Mouse (Mus musculus) left cerebral cortex, adult 2 months (tissue): ENCODE results near the gene Tmprss12. TPM values are rescaled to one million over a fixed set of nuclear protein-coding genes. Genes with fewer than 3 reads are reported as not detected.
"Not testable (repeated sequence)": the region's sequence is repeated elsewhere in the genome, so short reads cannot be mapped to it uniquely, and the experiment has no call there.

ENCODE experiments used
- DNase-seq, 2 experiments: peaks; one replicate each; pipeline ENCODE4 v3.0.0; 2021 to 2022; ENCODE audit warnings: low spot score in 2 of 2, mixed read lengths in 1 of 2; ENCODE audit errors: extremely low spot score in 1 of 2
- H3K27ac ChIP-seq: fragments of 200-600 bp; 2 replicates; pipeline ENCODE4 v1.8.1; 2022
- H3K4me3 ChIP-seq: fragments of 200-600 bp; 2 replicates; pipeline ENCODE4 v1.8.1; 2022
- CTCF ChIP-seq: fragments of 200-600 bp; IDR thresholded peaks from 2 replicates; pipeline ENCODE4 v1.8.1; 2022; ENCODE audit warnings: antibody characterized with exemption, mild to moderate bottlenecking, moderate library complexity
- intact Hi-C: fragments of 180-260 bp; cut with DNase I; formaldehyde crosslinking; loops from one replicate; pipeline ENCODE4 v1.15.1; 2025
- total RNA-seq, 2 experiments: library from RNA; stranded (reverse); gene quantifications; 2 replicates each; pipeline ENCODE4 v1.2.3; 2021

Tmprss12 gene
- total RNA-seq, 2 experiments from 2014 or later: not detected

- Histone ChIP-seq H3K4me3 (no peak overlapping the region), H3K27ac (no peak overlapping the region)
- TF ChIP-seq CTCF: no peak
- DNase-seq: no peak
- intact Hi-C loops: no loop called here
Measured at GRCm38 (mm10) chr15:100258646-100259425, 21.8 kb upstream of the Tmprss12 start.

GRCm38 (mm10) chr15:100260351-100260750 lies 20.3 kb upstream of the Tmprss12 start:
- H3K4me3 ChIP-seq, DNase-seq, H3K27ac ChIP-seq: not testable (repeated sequence)
- intact Hi-C loops: loop anchor here (5.0 kb wide), 1 partner anchor 197 kb away; no protein-coding TSS in a partner anchor

- intact Hi-C loops: loop anchor here (2.0 to 5.0 kb wide), 2 partner anchors 111 to 194 kb away; no protein-coding TSS in a partner anchor
- Histone ChIP-seq H3K27ac (no peak overlapping the region), H3K4me3 (no peak overlapping the region)
- TF ChIP-seq CTCF: peak; percentile 62
- no peak for DNase-seq
Measured at GRCm38 (mm10) chr15:100263246-100263905, 17.3 kb upstream of the Tmprss12 start.

GRCm38 (mm10) chr15:100265586-100266325 lies 14.9 kb upstream of the Tmprss12 start:
- no peak for TF ChIP-seq CTCF
- no peak overlapping the region for H3K27ac ChIP-seq
- intact Hi-C loops: no loop called here
- H3K4me3 ChIP-seq: no peak overlapping the region
- no peak for DNase-seq

- intact Hi-C loops: no loop called here
- Histone ChIP-seq H3K27ac (no peak overlapping the region), H3K4me3 (no peak overlapping the region)
- DNase-seq: no peak
- no peak for TF ChIP-seq CTCF
Measured at GRCm38 (mm10) chr15:100268916-100269315, 11.7 kb upstream of the Tmprss12 start.

GRCm38 (mm10) chr15:100269776-100270175 lies 10.9 kb upstream of the Tmprss12 start:
- H3K27ac ChIP-seq: no peak overlapping the region
- H3K4me3 ChIP-seq: no peak overlapping the region
- DNase-seq: no peak
- TF ChIP-seq CTCF: no peak
- intact Hi-C loops: no loop called here

GRCm38 (mm10) chr15:100270609-100271008 lies 10.0 kb upstream of the Tmprss12 start:
- intact Hi-C loops, H3K27ac ChIP-seq, H3K4me3 ChIP-seq, DNase-seq: not testable (repeated sequence)

- intact Hi-C loops: no loop called here
- TF ChIP-seq CTCF: no peak
Measured at GRCm38 (mm10) chr15:100271411-100271810, 9.2 kb upstream of the Tmprss12 start.

GRCm38 (mm10) chr15:100273791-100274308 lies 6.8 kb upstream of the Tmprss12 start:
- H3K27ac ChIP-seq, H3K4me3 ChIP-seq, intact Hi-C loops, DNase-seq: not testable (repeated sequence)

More at GRCm38 (mm10) chr15:100271411-100271810, 9.2 kb upstream of the Tmprss12 start:
- Histone ChIP-seq H3K4me3 (no peak overlapping the region), H3K27ac (no peak overlapping the region)
- DNase-seq: no peak

- no peak for DNase-seq
- TF ChIP-seq CTCF: no peak
- intact Hi-C loops: no loop called here
- H3K4me3 ChIP-seq: no peak overlapping the region
- no peak overlapping the region for H3K27ac ChIP-seq
Measured at GRCm38 (mm10) chr15:100274790-100275559, 5.7 kb upstream of the Tmprss12 start.

- DNase-seq: no peak
- intact Hi-C loops: no loop called here
- Histone ChIP-seq H3K4me3 (no peak overlapping the region), H3K27ac (no peak overlapping the region)
- TF ChIP-seq CTCF: no peak
Measured at GRCm38 (mm10) chr15:100276403-100276802, 4.2 kb upstream of the Tmprss12 start.
